Mouse (Mus musculus): Measurements from ENCODE around the gene Cdc20b.

- TF ChIP-seq TAL1 (IDR thresholded peaks at IDR 0.05; ENCODE audit: low read length) (no peak), MYC (IDR thresholded peaks at IDR 0.05; ENCODE audit: low read depth, low read length) (no peak), CTCF (IDR thresholded peaks at IDR 0.05 in 2 of 3, conservative IDR thresholded peaks at IDR 0.05 in 1 of 3; ENCODE audit: control insufficient read depth in 1 of 3, insufficient read depth in 1 of 3, low read depth in 2 of 3, low read length in 3 of 3, poor library complexity in 1 of 3, severe bottlenecking in 1 of 3) (no peak), TBP (IDR thresholded peaks at IDR 0.05; ENCODE audit: low read depth, low read length) (no peak)
Observed at GRCm38 (mm10) chr13:113031792-113032571, 2.9 kb upstream of the Cdc20b start.

All from MEL (cell line).